Comparison of ENCODE assay signal across 19 mouse cellular contexts in the genomic region with DNA sequence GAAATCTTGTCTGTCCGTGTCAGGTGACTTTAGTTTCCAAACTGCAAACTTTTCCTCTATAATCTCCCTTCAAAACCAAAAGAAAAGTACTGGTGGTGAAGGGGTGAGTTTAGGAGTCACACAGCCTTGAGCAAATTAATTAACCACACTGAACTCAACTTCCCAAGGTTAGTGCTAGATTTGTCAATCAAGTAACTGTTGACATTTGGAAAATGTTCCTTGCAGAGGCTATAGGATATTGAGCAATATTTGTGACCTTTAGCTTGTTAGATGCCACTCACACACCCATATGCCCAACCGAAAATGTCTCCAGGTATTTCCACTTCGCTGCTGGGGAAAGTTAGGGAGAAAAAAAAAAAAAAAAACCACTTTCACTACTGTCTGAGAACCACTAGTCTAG.
"Had no signal": no experiment of that assay in that cellular context is flagged by ENCODE, and none has a peak within 500 bp of the region (broad histone marks: within the 10 kb centered on the region; RNA-seq: fewer than 3 reads in every experiment).

No protein-coding gene starts in this region.

- DNase-seq: kidney, adult 11 months; kidney, adult 8-10 months; kidney, postnatal 10 days; kidney, postnatal 36 days; liver, embryonic 13.5 days; lung, adult 2 months; lung, postnatal 14 days; midbrain, embryonic 14.5 days; retina, postnatal 1 day; right cerebral cortex, postnatal 25 days; thymus, adult 18-20 months; thymus, postnatal 36 days had no signal

- H3K9me3 ChIP-seq: kidney, embryonic 15.5 days; limb, embryonic 10.5 days; limb, embryonic 13.5 days; liver, embryonic 13.5 days; megakaryocyte, embryonic 14.5 days; midbrain, embryonic 10.5 days; neural tube, embryonic 12.5 days had no signal

- H3K36me3 ChIP-seq: neural tube, embryonic 12.5 days had no signal

- H3K4me3 ChIP-seq: kidney, embryonic 15.5 days; limb, embryonic 10.5 days; limb, embryonic 13.5 days; liver, embryonic 13.5 days; megakaryocyte, embryonic 14.5 days; midbrain, embryonic 10.5 days; neural tube, embryonic 12.5 days had no signal

- H3K27me3 ChIP-seq: kidney, embryonic 15.5 days; limb, embryonic 13.5 days; liver, embryonic 13.5 days; megakaryocyte, embryonic 14.5 days; neural tube, embryonic 12.5 days had no signal

- H3K27ac ChIP-seq: kidney, embryonic 15.5 days; limb, embryonic 10.5 days; limb, embryonic 13.5 days; liver, embryonic 13.5 days; macrophage; midbrain, embryonic 10.5 days; neural tube, embryonic 12.5 days had no signal

- H3K9ac ChIP-seq: kidney, embryonic 15.5 days; limb, embryonic 13.5 days; liver, embryonic 13.5 days; neural tube, embryonic 12.5 days had no signal

- H3K4me2 ChIP-seq: kidney, embryonic 15.5 days; limb, embryonic 13.5 days; liver, embryonic 13.5 days; neural tube, embryonic 12.5 days had no signal
